Mouse (Mus musculus): Measurements from ENCODE around the gene Gpsm3. TPM values are rescaled to one million over a fixed set of nuclear protein-coding genes. Genes with fewer than 3 reads are reported as not detected.

Gene Gpsm3
- polyA plus RNA-seq, 1 experiment from 2014 or later = 4.8 TPM

DNA sequence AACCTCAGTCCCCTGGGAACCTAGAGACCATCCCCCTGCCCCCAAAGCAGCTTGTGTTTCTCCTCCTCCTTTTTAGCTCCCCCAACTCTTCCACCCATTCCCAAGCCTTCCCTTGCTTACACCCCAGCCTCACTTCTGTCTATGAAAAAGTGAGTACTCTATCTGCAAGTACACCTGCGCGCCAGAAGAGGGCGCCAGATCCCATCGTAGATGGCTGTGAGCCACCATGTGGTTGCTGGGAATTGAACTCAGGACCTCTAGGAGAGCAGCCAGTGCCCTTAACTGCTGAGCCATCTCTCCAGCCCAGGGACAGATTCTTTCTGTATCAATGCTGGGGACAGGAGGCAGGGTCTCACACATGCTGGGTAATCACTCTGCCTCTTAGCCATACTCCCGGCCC, 17.7 kb upstream of the Gpsm3 start:
- no peaks in the 10 kb centered on the region for H3K27me3 ChIP-seq (ENCODE audit: control insufficient read depth, insufficient read depth, low read length)
- no peak overlapping the region for H3K4me2 ChIP-seq
- H3K4me3 ChIP-seq (ENCODE audit: low read depth, low read length) = no peak overlapping the region
- H3K9me3 ChIP-seq (ENCODE audit: control insufficient read depth, low read length) = no peaks in the 10 kb centered on the region
- DNase-seq (ENCODE audit: low spot score, missing footprints) (no peak), ATAC-seq (ENCODE audit: low FRiP score) (no peak)
- H3K9ac ChIP-seq (ENCODE audit: low read length) = no peak overlapping the region
- 13% methylated on average over 5 of the region's 5 CpGs for WGBS
- H3K27ac ChIP-seq (ENCODE audit: low read depth, low read length) = no peak overlapping the region
- no peaks in the 10 kb centered on the region for H3K4me1 ChIP-seq (ENCODE audit: control insufficient read depth, insufficient read depth, low read length)
- no peaks in the 10 kb centered on the region for H3K36me3 ChIP-seq (ENCODE audit: control insufficient read depth, insufficient read depth, low read length)

DNA sequence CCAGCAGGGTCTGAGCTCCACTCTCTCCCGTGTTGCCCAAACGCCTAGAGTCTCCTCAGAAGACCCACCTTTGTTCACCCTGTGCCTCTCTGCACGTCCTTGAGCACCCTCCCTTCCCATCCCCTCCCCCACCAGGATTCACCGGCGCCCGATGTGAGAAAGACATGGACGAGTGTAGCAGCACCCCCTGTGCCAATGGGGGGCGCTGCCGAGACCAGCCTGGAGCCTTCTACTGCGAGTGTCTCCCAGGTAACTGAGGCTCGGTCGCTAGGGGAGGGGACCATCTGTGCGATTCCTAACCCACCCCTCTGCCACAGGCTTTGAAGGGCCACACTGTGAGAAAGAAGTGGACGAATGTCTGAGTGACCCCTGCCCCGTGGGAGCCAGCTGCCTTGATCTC, 17.2 kb upstream of the Gpsm3 start:
- WGBS = 8% methylated on average over 15 of the region's 15 CpGs
- Histone ChIP-seq H3K36me3 (ENCODE audit: control insufficient read depth, insufficient read depth, low read length) (no peaks in the 10 kb centered on the region), H3K27me3 (ENCODE audit: control insufficient read depth, insufficient read depth, low read length) (no peaks in the 10 kb centered on the region), H3K4me1 (ENCODE audit: control insufficient read depth, insufficient read depth, low read length) (no peaks in the 10 kb centered on the region), H3K9me3 (ENCODE audit: control insufficient read depth, low read length) (no peaks in the 10 kb centered on the region), H3K4me3 (ENCODE audit: low read depth, low read length) (no peak overlapping the region), H3K9ac (ENCODE audit: low read length) (no peak overlapping the region), H3K4me2 (no peak overlapping the region), H3K27ac (ENCODE audit: low read depth, low read length) (no peak overlapping the region)
- 0 out of 2 replicates have a peak, but pooled peaks have one; percentile 35 for ATAC-seq (ENCODE audit: low FRiP score)
- no peak for DNase-seq (ENCODE audit: low spot score, missing footprints)

DNA sequence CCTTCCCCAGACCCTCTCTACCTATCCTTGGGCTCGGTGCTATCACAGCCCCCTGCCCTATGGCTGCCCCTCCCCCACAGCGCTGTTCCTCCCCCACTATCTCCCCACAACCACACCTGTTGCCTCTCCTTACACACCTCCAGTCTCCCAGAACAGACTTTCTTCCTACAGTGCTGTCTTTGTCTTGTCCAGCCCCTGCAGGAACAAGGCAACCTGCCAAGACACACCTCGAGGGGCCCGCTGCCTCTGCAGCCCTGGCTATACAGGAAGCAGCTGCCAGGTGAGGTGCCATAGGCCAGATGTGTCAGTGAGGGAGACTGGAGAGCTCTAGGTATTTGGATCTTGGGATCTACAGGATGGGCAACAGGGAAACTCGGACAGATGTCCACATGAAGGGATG, 13.0 kb upstream of the Gpsm3 start:
- H3K4me3 ChIP-seq (ENCODE audit: low read depth, low read length) = no peak overlapping the region
- no peak overlapping the region for H3K9ac ChIP-seq (ENCODE audit: low read length)
- H3K4me2 ChIP-seq = no peak overlapping the region
- H3K36me3 ChIP-seq (ENCODE audit: control insufficient read depth, insufficient read depth, low read length) = no peaks in the 10 kb centered on the region
- 74% methylated on average over 5 of the region's 5 CpGs for WGBS
- no peak overlapping the region for H3K27ac ChIP-seq (ENCODE audit: low read depth, low read length)
- no peaks in the 10 kb centered on the region for H3K4me1 ChIP-seq (ENCODE audit: control insufficient read depth, insufficient read depth, low read length)
- ATAC-seq (ENCODE audit: low FRiP score) (no peak), DNase-seq (ENCODE audit: low spot score, missing footprints) (no peak)
- no peaks in the 10 kb centered on the region for H3K9me3 ChIP-seq (ENCODE audit: control insufficient read depth, low read length)
- no peaks in the 10 kb centered on the region for H3K27me3 ChIP-seq (ENCODE audit: control insufficient read depth, insufficient read depth, low read length)

DNA sequence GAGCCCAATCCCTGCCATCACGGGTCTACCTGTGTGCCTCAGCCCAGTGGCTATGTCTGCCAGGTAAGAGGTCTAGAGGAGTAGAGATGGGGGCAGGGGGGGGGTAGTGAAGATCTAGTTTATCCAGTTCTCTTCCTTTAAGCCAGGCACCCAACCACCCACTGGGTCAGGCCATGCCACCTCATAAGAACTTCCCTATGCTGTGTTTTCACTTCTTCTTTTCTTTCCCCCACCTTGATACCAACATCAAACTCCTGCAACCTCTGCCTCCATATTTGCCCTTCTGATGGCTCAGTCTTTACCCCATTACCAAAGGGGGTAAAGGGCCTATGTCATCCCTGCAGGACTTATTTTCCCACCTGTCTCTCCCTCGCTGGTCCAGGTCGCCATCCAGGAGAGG, 11.5 kb upstream of the Gpsm3 start:
- no peak overlapping the region for H3K4me3 ChIP-seq (ENCODE audit: low read depth, low read length)
- DNase-seq (ENCODE audit: low spot score, missing footprints) (no peak), ATAC-seq (ENCODE audit: low FRiP score) (no peak)
- H3K4me1 ChIP-seq (ENCODE audit: control insufficient read depth, insufficient read depth, low read length) = no peaks in the 10 kb centered on the region
- H3K9ac ChIP-seq (ENCODE audit: low read length) = no peak overlapping the region
- no peaks in the 10 kb centered on the region for H3K9me3 ChIP-seq (ENCODE audit: control insufficient read depth, low read length)
- no peaks in the 10 kb centered on the region for H3K27me3 ChIP-seq (ENCODE audit: control insufficient read depth, insufficient read depth, low read length)
- H3K4me2 ChIP-seq = no peak overlapping the region
- no peaks in the 10 kb centered on the region for H3K36me3 ChIP-seq (ENCODE audit: control insufficient read depth, insufficient read depth, low read length)
- H3K27ac ChIP-seq (ENCODE audit: low read depth, low read length) = no peak overlapping the region
- WGBS = 86% methylated on average over 3 of the region's 3 CpGs

DNA sequence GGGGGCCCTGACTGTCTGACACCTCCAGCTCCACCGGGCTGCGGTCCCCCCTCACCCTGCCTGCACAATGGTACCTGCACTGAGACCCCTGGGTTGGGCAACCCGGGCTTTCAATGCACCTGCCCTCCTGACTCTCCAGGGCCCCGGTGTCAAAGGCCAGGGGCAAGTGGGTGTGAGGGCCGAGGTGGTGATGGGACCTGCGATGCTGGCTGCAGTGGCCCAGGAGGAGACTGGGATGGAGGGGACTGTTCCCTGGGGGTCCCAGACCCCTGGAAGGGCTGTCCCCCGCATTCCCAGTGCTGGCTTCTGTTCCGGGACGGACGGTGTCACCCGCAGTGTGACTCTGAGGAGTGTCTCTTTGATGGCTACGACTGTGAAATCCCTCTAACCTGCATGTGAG, 7.1 kb upstream of the Gpsm3 start:
- WGBS = 85% methylated on average over 12 of the region's 12 CpGs
- no peaks in the 10 kb centered on the region for H3K9me3 ChIP-seq (ENCODE audit: control insufficient read depth, low read length)
- no peak for ATAC-seq (ENCODE audit: low FRiP score)
- DNase-seq (ENCODE audit: low spot score, missing footprints) = no peak
- peaks cover 10% of the 10 kb centered on the region for H3K4me1 ChIP-seq (ENCODE audit: control insufficient read depth, insufficient read depth, low read length)
- H3K9ac ChIP-seq (ENCODE audit: low read length) = 0 out of 2 replicates have a peak overlapping the region, but pooled peaks have one; percentile 33
- H3K27me3 ChIP-seq (ENCODE audit: control insufficient read depth, insufficient read depth, low read length) = no peaks in the 10 kb centered on the region
- H3K36me3 ChIP-seq (ENCODE audit: control insufficient read depth, insufficient read depth, low read length) = no peaks in the 10 kb centered on the region; the same call in 1 of the 2 replicates
- H3K4me3 ChIP-seq (ENCODE audit: low read depth, low read length) = no peak overlapping the region
- no peak overlapping the region for H3K4me2 ChIP-seq
- no peak overlapping the region for H3K27ac ChIP-seq (ENCODE audit: low read depth, low read length)

DNA sequence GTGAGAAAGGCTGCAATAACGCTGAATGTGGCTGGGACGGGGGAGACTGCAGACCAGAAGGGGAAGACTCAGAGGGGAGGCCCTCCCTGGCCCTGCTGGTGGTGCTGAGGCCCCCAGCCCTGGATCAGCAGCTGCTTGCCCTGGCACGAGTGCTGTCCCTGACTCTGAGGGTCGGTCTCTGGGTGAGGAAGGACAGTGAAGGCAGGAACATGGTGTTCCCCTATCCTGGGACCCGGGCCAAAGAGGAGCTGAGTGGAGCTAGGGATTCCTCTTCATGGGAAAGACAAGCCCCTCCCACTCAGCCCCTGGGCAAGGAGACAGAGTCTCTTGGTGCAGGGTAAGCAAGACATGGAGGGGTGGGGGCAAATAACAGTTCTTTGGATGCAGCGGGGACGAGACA, 6.2 kb upstream of the Gpsm3 start:
- Histone ChIP-seq H3K4me2 (no peak overlapping the region), H3K9me3 (ENCODE audit: control insufficient read depth, low read length) (no peaks in the 10 kb centered on the region), H3K9ac (ENCODE audit: low read length) (no peak overlapping the region), H3K4me1 (ENCODE audit: control insufficient read depth, insufficient read depth, low read length) (peaks cover 13% of the 10 kb centered on the region), H3K27ac (ENCODE audit: low read depth, low read length) (no peak overlapping the region), H3K36me3 (ENCODE audit: control insufficient read depth, insufficient read depth, low read length) (no peaks in the 10 kb centered on the region; the same call in 1 of the 2 replicates), H3K27me3 (ENCODE audit: control insufficient read depth, insufficient read depth, low read length) (no peaks in the 10 kb centered on the region), H3K4me3 (ENCODE audit: low read depth, low read length) (no peak overlapping the region)
- DNase-seq (ENCODE audit: low spot score, missing footprints) (no peak), ATAC-seq (ENCODE audit: low FRiP score) (no peak)
- WGBS = 56% methylated on average over 7 of the region's 7 CpGs

DNA sequence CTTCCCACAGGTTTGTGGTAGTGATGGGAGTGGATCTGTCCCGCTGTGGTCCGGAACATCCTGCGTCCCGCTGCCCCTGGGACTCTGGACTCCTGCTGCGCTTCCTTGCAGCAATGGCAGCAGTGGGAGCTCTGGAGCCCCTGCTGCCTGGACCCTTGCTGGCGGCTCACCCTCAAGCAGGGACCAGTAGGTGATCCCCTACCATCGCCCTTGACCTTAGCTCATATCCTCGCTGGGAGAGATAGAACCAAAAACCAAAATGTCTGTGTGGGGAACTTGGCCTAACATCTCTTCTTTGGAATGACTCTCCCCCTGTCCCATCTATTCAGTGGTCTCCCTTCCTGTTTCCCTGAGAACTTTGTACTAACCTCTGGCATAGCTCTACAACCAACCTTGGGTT, 5.8 kb upstream of the Gpsm3 start:
- no peak overlapping the region for H3K4me3 ChIP-seq (ENCODE audit: low read depth, low read length)
- H3K9ac ChIP-seq (ENCODE audit: low read length) = no peak overlapping the region
- H3K4me1 ChIP-seq (ENCODE audit: control insufficient read depth, insufficient read depth, low read length) = peaks cover 17% of the 10 kb centered on the region
- ATAC-seq (ENCODE audit: low FRiP score) = no peak
- H3K9me3 ChIP-seq (ENCODE audit: control insufficient read depth, low read length) = no peaks in the 10 kb centered on the region
- WGBS = 78% methylated on average over 8 of the region's 8 CpGs
- H3K27me3 ChIP-seq (ENCODE audit: control insufficient read depth, insufficient read depth, low read length) = no peaks in the 10 kb centered on the region
- DNase-seq (ENCODE audit: low spot score, missing footprints) = no peak
- no peak overlapping the region for H3K27ac ChIP-seq (ENCODE audit: low read depth, low read length)
- no peaks in the 10 kb centered on the region; the same call in 1 of the 2 replicates for H3K36me3 ChIP-seq (ENCODE audit: control insufficient read depth, insufficient read depth, low read length)
- no peak overlapping the region for H3K4me2 ChIP-seq

DNA sequence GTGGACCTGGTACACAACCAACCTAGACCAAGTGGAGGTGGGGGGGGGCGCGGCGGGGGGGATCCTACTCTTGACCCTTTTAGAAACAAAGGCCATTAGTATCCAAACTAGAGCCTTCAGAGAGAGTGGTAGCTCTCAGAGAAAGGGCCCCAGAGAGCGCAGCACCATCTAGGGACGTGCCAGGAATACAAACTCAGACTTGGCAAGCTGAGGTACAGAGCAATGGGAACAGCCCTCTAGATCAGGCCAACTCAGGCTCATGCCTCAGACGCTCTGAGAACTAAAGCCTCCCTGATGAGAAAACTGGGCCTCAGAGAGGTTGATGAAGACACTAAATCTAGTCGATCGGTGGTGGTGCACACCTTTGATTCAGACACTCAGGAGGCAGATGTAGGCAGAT, 4.5 kb upstream of the Gpsm3 start:
- Histone ChIP-seq H3K4me1 (ENCODE audit: control insufficient read depth, insufficient read depth, low read length) (peaks cover 30% of the 10 kb centered on the region), H3K27me3 (ENCODE audit: control insufficient read depth, insufficient read depth, low read length) (no peaks in the 10 kb centered on the region), H3K4me3 (ENCODE audit: low read depth, low read length) (no peak overlapping the region), H3K4me2 (no peak overlapping the region), H3K9ac (ENCODE audit: low read length) (no peak overlapping the region), H3K36me3 (ENCODE audit: control insufficient read depth, insufficient read depth, low read length) (no peaks in the 10 kb centered on the region; the same call in 1 of the 2 replicates), H3K27ac (ENCODE audit: low read depth, low read length) (no peak overlapping the region), H3K9me3 (ENCODE audit: control insufficient read depth, low read length) (no peaks in the 10 kb centered on the region)
- DNase-seq (ENCODE audit: low spot score, missing footprints) (no peak), ATAC-seq (ENCODE audit: low FRiP score) (no peak)
- WGBS = 89% methylated on average over 8 of the region's 8 CpGs

DNA sequence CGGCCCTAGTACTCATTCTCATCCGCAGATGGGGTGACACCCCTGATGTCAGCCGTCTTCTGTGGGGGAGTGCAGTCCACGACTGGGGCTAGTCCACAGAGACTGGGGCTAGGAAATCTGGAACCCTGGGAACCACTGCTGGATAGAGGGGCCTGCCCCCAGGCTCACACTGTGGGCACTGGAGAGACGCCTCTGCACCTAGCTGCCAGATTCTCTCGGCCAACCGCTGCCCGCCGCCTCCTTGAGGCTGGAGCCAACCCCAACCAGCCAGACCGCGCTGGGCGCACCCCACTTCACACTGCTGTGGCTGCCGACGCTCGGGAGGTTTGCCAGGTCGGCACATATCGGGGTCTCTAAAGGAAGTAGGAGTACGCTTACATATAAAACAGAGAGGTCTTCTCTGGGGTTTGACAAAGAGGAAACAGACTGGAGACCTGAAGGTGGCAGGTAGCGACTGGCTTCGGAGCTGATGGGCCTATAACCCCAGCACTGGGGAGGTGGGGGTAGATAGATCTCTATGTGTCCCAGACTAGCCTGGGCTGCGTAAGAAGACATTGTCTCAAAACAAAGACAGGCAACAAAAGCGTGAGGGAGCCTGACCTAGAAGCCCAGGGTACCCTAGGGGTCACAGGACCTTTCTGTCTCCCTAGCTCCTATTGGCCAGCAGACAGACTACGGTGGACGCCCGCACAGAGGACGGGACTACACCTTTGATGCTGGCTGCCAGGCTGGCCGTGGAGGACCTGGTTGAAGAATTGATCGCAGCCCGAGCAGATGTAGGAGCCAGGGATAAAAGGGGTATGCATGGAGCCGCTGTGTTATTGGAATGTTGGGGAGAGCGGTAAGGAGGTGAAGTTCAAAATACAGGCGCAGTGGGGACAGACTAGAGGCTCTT, 3.5 kb upstream of the Gpsm3 start:
- H3K36me3 ChIP-seq (ENCODE audit: control insufficient read depth, insufficient read depth, low read length) = no peaks in the 10 kb centered on the region; the same call in 1 of the 2 replicates
- no peaks in the 10 kb centered on the region for H3K27me3 ChIP-seq (ENCODE audit: control insufficient read depth, insufficient read depth, low read length)
- peak overlapping the region; percentile 45 for H3K4me3 ChIP-seq (ENCODE audit: low read depth, low read length)
- H3K9me3 ChIP-seq (ENCODE audit: control insufficient read depth, low read length) = no peaks in the 10 kb centered on the region
- WGBS = 16% methylated on average over 32 of the region's 32 CpGs
- H3K27ac ChIP-seq (ENCODE audit: low read depth, low read length) = peak overlapping the region; percentile 99
- peak; percentile 34 for ATAC-seq (ENCODE audit: low FRiP score)
- DNase-seq (ENCODE audit: low spot score, missing footprints) = peak; percentile 96
- H3K4me1 ChIP-seq (ENCODE audit: control insufficient read depth, insufficient read depth, low read length) = peaks cover 39% of the 10 kb centered on the region
- H3K4me2 ChIP-seq = peak overlapping the region; percentile 90
- H3K9ac ChIP-seq (ENCODE audit: low read length) = peak overlapping the region; percentile 79
